Mouse (Mus musculus) mature B cell (primary cell): ENCODE data around the gene Carhsp1.

Source experiments
- in situ Hi-C: fragments of 300-500 bp; cut with MboI; formaldehyde crosslinking; loops from 2 replicates; pipeline ENCODE4 v1.14.3; 2019

Carhsp1 gene

GRCm38 (mm10) chr16:8671551-8672349, at the start of gene Carhsp1:
TSS of gene Carhsp1 (minus strand) at chr16:8672155.
- in situ Hi-C loops, result no loop called here

GRCm38 (mm10) chr16:8720447-8720846, 48.5 kb upstream of the Carhsp1 start:
- in situ Hi-C loops, result no loop called here

- in situ Hi-C loops, result no loop called here
These were observed 45.8 kb upstream of the Carhsp1 start for GRCm38 (mm10) chr16:8717744-8718143.

- in situ Hi-C loops, result no loop called here
These were observed 44.3 kb upstream of the Carhsp1 start for GRCm38 (mm10) chr16:8716300-8716699.

- in situ Hi-C loops, result no loop called here
These were observed 43.6 kb upstream of the Carhsp1 start for GRCm38 (mm10) chr16:8715513-8716080.

- in situ Hi-C loops, result no loop called here
These were observed 42.9 kb upstream of the Carhsp1 start for GRCm38 (mm10) chr16:8714851-8715250.

GRCm38 (mm10) chr16:8711998-8712397, 40.0 kb upstream of the Carhsp1 start:
- in situ Hi-C loops, result no loop called here

GRCm38 (mm10) chr16:8700586-8700985, 28.6 kb upstream of the Carhsp1 start:
- in situ Hi-C loops, result no loop called here

GRCm38 (mm10) chr16:8699556-8699955, 27.6 kb upstream of the Carhsp1 start:
- in situ Hi-C loops, result no loop called here

- in situ Hi-C loops, result no loop called here
These were observed 19.3 kb upstream of the Carhsp1 start for GRCm38 (mm10) chr16:8691206-8691605.

GRCm38 (mm10) chr16:8689979-8690656, 18.2 kb upstream of the Carhsp1 start:
- in situ Hi-C loops, result loop anchor here (10.0 kb wide), 1 partner anchor 75 kb away; no protein-coding TSS in a partner anchor

GRCm38 (mm10) chr16:8687559-8688112, 15.7 kb upstream of the Carhsp1 start:
- in situ Hi-C loops, result loop anchor here (10.0 kb wide), 1 partner anchor 77 kb away; no protein-coding TSS in a partner anchor

GRCm38 (mm10) chr16:8686871-8687535, 15.0 kb upstream of the Carhsp1 start:
- in situ Hi-C loops, result loop anchor here (10.0 kb wide), 1 partner anchor 78 kb away; no protein-coding TSS in a partner anchor

- in situ Hi-C loops, result loop anchor here (10.0 kb wide), 1 partner anchor 79 kb away; no protein-coding TSS in a partner anchor
These were observed 14.3 kb upstream of the Carhsp1 start for GRCm38 (mm10) chr16:8686121-8686870.

GRCm38 (mm10) chr16:8685087-8685486, 13.1 kb upstream of the Carhsp1 start:
- in situ Hi-C loops, result loop anchor here (10.0 kb wide), 1 partner anchor 80 kb away; no protein-coding TSS in a partner anchor

GRCm38 (mm10) chr16:8680470-8680869, 8.5 kb upstream of the Carhsp1 start, which contains the start of gene Gm5767:
TSS of gene Gm5767 (plus strand) at chr16:8680770.
- in situ Hi-C loops, result loop anchor here (10.0 kb wide), 1 partner anchor 84 kb away; no protein-coding TSS in a partner anchor

- in situ Hi-C loops, result loop anchor here (5.0 to 10.0 kb wide), 3 partner anchors 85 to 267 kb away; no protein-coding TSS in a partner anchor
These were observed 7.8 kb upstream of the Carhsp1 start for GRCm38 (mm10) chr16:8679780-8680179.

GRCm38 (mm10) chr16:8678676-8679075, 6.7 kb upstream of the Carhsp1 start:
- in situ Hi-C loops, result loop anchor here (5.0 kb wide), 2 partner anchors 186 to 266 kb away; no protein-coding TSS in a partner anchor

- in situ Hi-C loops, result loop anchor here (5.0 kb wide), 2 partner anchors 186 to 266 kb away; no protein-coding TSS in a partner anchor
These were observed 6.1 kb upstream of the Carhsp1 start for GRCm38 (mm10) chr16:8678035-8678434.

GRCm38 (mm10) chr16:8676800-8677199, 4.8 kb upstream of the Carhsp1 start:
- in situ Hi-C loops, result loop anchor here (5.0 kb wide), 2 partner anchors 184 to 264 kb away; no protein-coding TSS in a partner anchor
